Mouse (Mus musculus) G1E (cell line): ENCODE data around the gene Htra2.

Experiments
- CTCF ChIP-seq: IDR thresholded peaks from 2 replicates; pipeline ENCODE4 v1.5.1; 2012; ENCODE audit warnings: low read depth, low read length, inconsistent platforms, mixed read lengths
- GATA1 ChIP-seq: IDR thresholded peaks from 2 replicates; pipeline ENCODE4 v1.6.1; 2012; ENCODE audit warnings: borderline replicate concordance, low read length, inconsistent platforms, mixed read lengths
- POLR2AphosphoS5 ChIP-seq: IDR thresholded peaks from 2 replicates; pipeline ENCODE4 v1.6.1; 2012; ENCODE audit warnings: low read depth, low read length, inconsistent platforms; ENCODE audit not compliant: insufficient replicate concordance
- TAL1 ChIP-seq: conservative IDR thresholded peaks from 2 replicates; pipeline ENCODE4 v1.6.1; 2012; ENCODE audit warnings: low read depth, low read length, inconsistent platforms, mixed read lengths

GRCm38 (mm10) chr6:83104158-83104557 lies 49.1 kb upstream of the Htra2 start:
- TF ChIP-seq CTCF = no peak
- no peak for TF ChIP-seq POLR2AphosphoS5
- no peak for TF ChIP-seq GATA1
- no peak for TF ChIP-seq TAL1
